Mouse (Mus musculus) limb, embryonic 12.5 days (tissue): ENCODE results near the gene Hepacam2. TPM values are rescaled to one million over a fixed set of nuclear protein-coding genes. Genes with fewer than 3 reads are reported as not detected.
"Not testable (repeated sequence)": the region's sequence is repeated elsewhere in the genome, so short reads cannot be mapped to it uniquely, and the experiment has no call there.

Experiments
- ATAC-seq: fragments of 200-750 bp; cut with Nextera tagmentation; 2 replicates; pipeline ENCODE4 v1.8.0; 2017; ENCODE audit warnings: low read depth, moderate TSS enrichment; ENCODE audit not compliant: insufficient number of reproducible peaks, insufficient read depth, low FRiP score, low TSS enrichment
- H3K27ac ChIP-seq: fragments of 300-500 bp; sonication (generic); 2 replicates; pipeline ENCODE4 v1.5.1; 2016; ENCODE audit warnings: mild to moderate bottlenecking, moderate library complexity
- H3K27me3 ChIP-seq: fragments of 300-500 bp; sonication (generic); 2 replicates; pipeline ENCODE4 v1.6.1; 2016; ENCODE audit warnings: mild to moderate bottlenecking, moderate library complexity
- H3K36me3 ChIP-seq: fragments of 300-500 bp; sonication (generic); 2 replicates; pipeline ENCODE4 v1.6.1; 2016; ENCODE audit warnings: mild to moderate bottlenecking, moderate library complexity
- H3K4me1 ChIP-seq: fragments of 300-500 bp; sonication (generic); replicated peaks from 2 replicates; pipeline ENCODE4 v1.6.1; 2016
- H3K4me2 ChIP-seq: fragments of 300-500 bp; sonication (generic); 2 replicates; pipeline ENCODE4 v1.6.1; 2016; ENCODE audit warnings: mild to moderate bottlenecking, moderate library complexity
- H3K4me3 ChIP-seq: fragments of 300-500 bp; sonication (generic); replicated peaks from 2 replicates; pipeline ENCODE4 v1.5.1; 2016; ENCODE audit warnings: mild to moderate bottlenecking
- H3K9ac ChIP-seq: fragments of 300-500 bp; sonication (generic); replicated peaks from 2 replicates; pipeline ENCODE4 v1.6.1; 2016; ENCODE audit warnings: mild to moderate bottlenecking, moderate library complexity
- H3K9me3 ChIP-seq: fragments of 300-500 bp; sonication (generic); 2 replicates; pipeline ENCODE4 v1.6.1; 2016; ENCODE audit warnings: mild to moderate bottlenecking, moderate library complexity
- WGBS: fragments of 180-500 bp; shearing (Covaris S2); methylation state at CpG from one replicate; pipeline ENCODE4 v1.1.7; 2016; 5-methylcytosine and 5-hydroxymethylcytosine counted together
- polyA plus RNA-seq: library from polyadenylated mRNA; unstranded; fragments of >200 nt; fragmentation: Nextera tagmentation; extraction: Ambion mirVana; gene quantifications from 2 replicates; pipeline ENCODE4 v1.2.1, GENCODE M21; 2016

Gene Hepacam2
- polyA plus RNA-seq, 1 experiment from 2014 or later = 0.30 TPM

- not testable (repeated sequence) for H3K4me3 ChIP-seq, H3K27ac ChIP-seq, ATAC-seq, H3K36me3 ChIP-seq, H3K9me3 ChIP-seq, H3K4me2 ChIP-seq, H3K9ac ChIP-seq, H3K27me3 ChIP-seq
- 86% methylated on average over 2 of the region's 2 CpGs for WGBS
- H3K4me1 ChIP-seq = peaks cover 16% of the 10 kb centered on the region
Observed at GRCm38 (mm10) chr6:3508151-3508550, 10.1 kb upstream of the Hepacam2 start.

GRCm38 (mm10) chr6:3507078-3507477, 9.0 kb upstream of the Hepacam2 start:
- Histone ChIP-seq H3K27me3 (no peaks in the 10 kb centered on the region), H3K4me2 (no peak overlapping the region), H3K36me3 (no peaks in the 10 kb centered on the region), H3K4me3 (no peak overlapping the region), H3K4me1 (peaks cover 9% of the 10 kb centered on the region), H3K9me3 (no peaks in the 10 kb centered on the region), H3K9ac (no peak overlapping the region), H3K27ac (no peak overlapping the region)
- 83% methylated on average over 4 of the region's 4 CpGs for WGBS
- ATAC-seq = no peak

GRCm38 (mm10) chr6:3505289-3505688, 7.2 kb upstream of the Hepacam2 start:
- Histone ChIP-seq H3K9ac (no peak overlapping the region), H3K27ac (no peak overlapping the region), H3K9me3 (no peaks in the 10 kb centered on the region), H3K4me1 (no peaks in the 10 kb centered on the region), H3K36me3 (no peaks in the 10 kb centered on the region), H3K4me2 (no peak overlapping the region), H3K27me3 (no peaks in the 10 kb centered on the region), H3K4me3 (no peak overlapping the region)
- WGBS = 34% methylated on average over 5 of the region's 5 CpGs
- no peak for ATAC-seq

- Histone ChIP-seq H3K27ac (no peak overlapping the region), H3K27me3 (no peaks in the 10 kb centered on the region), H3K9me3 (no peaks in the 10 kb centered on the region), H3K9ac (no peak overlapping the region), H3K36me3 (no peaks in the 10 kb centered on the region), H3K4me2 (no peak overlapping the region), H3K4me1 (peaks cover 4% of the 10 kb centered on the region; the same call in 1 of the 2 replicates), H3K4me3 (no peak overlapping the region)
- 92% methylated on average over 3 of the region's 3 CpGs for WGBS
- no peak for ATAC-seq
Observed at GRCm38 (mm10) chr6:3500286-3500685, 2.2 kb upstream of the Hepacam2 start.

GRCm38 (mm10) chr6:3496210-3496609, 1.9 kb downstream of the Hepacam2 start:
- H3K27ac ChIP-seq = no peak overlapping the region
- WGBS = 4% methylated on average over 2 of the region's 2 CpGs
- H3K9ac ChIP-seq = no peak overlapping the region
- no peak for ATAC-seq
- H3K9me3 ChIP-seq = no peaks in the 10 kb centered on the region
- no peak overlapping the region for H3K4me3 ChIP-seq
- H3K4me2 ChIP-seq = no peak overlapping the region
- H3K4me1 ChIP-seq = peaks cover 4% of the 10 kb centered on the region; the same call in 1 of the 2 replicates
- no peaks in the 10 kb centered on the region for H3K36me3 ChIP-seq
- no peaks in the 10 kb centered on the region for H3K27me3 ChIP-seq

- Histone ChIP-seq H3K9me3 (no peaks in the 10 kb centered on the region), H3K27me3 (no peaks in the 10 kb centered on the region), H3K4me2 (no peak overlapping the region), H3K36me3 (no peaks in the 10 kb centered on the region), H3K9ac (no peak overlapping the region), H3K4me1 (0 out of 2 replicates have a peak, but pooled peaks cover 4% of the 10 kb centered on the region), H3K4me3 (no peak overlapping the region), H3K27ac (no peak overlapping the region)
- WGBS = 81% methylated on average over 5 of the region's 5 CpGs
- no peak for ATAC-seq
Observed at GRCm38 (mm10) chr6:3494285-3494684, 3.8 kb downstream of the Hepacam2 start.

- Histone ChIP-seq H3K27me3 (no peaks in the 10 kb centered on the region), H3K4me2 (no peak overlapping the region), H3K4me1 (no peaks in the 10 kb centered on the region), H3K9ac (no peak overlapping the region), H3K4me3 (no peak overlapping the region), H3K27ac (no peak overlapping the region), H3K9me3 (no peaks in the 10 kb centered on the region), H3K36me3 (no peaks in the 10 kb centered on the region)
- 94% methylated on average over 1 of the region's 1 CpGs for WGBS
- ATAC-seq = no peak
Observed at GRCm38 (mm10) chr6:3487355-3487754, 10.7 kb downstream of the Hepacam2 start.

- WGBS = 82% methylated on average over 3 of the region's 3 CpGs
- Histone ChIP-seq H3K9me3 (no peaks in the 10 kb centered on the region), H3K4me1 (no peaks in the 10 kb centered on the region), H3K4me3 (no peak overlapping the region), H3K9ac (no peak overlapping the region), H3K27ac (no peak overlapping the region), H3K27me3 (no peaks in the 10 kb centered on the region), H3K4me2 (no peak overlapping the region), H3K36me3 (no peaks in the 10 kb centered on the region)
- ATAC-seq = no peak
Observed at GRCm38 (mm10) chr6:3485133-3485532, 13.0 kb downstream of the Hepacam2 start.

GRCm38 (mm10) chr6:3481705-3482104, 16.4 kb downstream of the Hepacam2 start:
- H3K9me3 ChIP-seq = no peaks in the 10 kb centered on the region
- H3K4me1 ChIP-seq = no peaks in the 10 kb centered on the region
- H3K4me2 ChIP-seq = no peak overlapping the region
- no peak for ATAC-seq
- H3K9ac ChIP-seq = no peak overlapping the region
- H3K36me3 ChIP-seq = no peaks in the 10 kb centered on the region
- no peaks in the 10 kb centered on the region for H3K27me3 ChIP-seq
- no peak overlapping the region for H3K27ac ChIP-seq
- 77% methylated on average over 3 of the region's 3 CpGs for WGBS
- H3K4me3 ChIP-seq = no peak overlapping the region

- H3K36me3 ChIP-seq = no peaks in the 10 kb centered on the region
- H3K9me3 ChIP-seq = no peaks in the 10 kb centered on the region
- H3K4me2 ChIP-seq = no peak overlapping the region
- 51% methylated on average over 5 of the region's 5 CpGs for WGBS
- no peak overlapping the region for H3K9ac ChIP-seq
- no peak for ATAC-seq
- no peaks in the 10 kb centered on the region for H3K4me1 ChIP-seq
- no peak overlapping the region for H3K4me3 ChIP-seq
- H3K27ac ChIP-seq = no peak overlapping the region
- no peaks in the 10 kb centered on the region for H3K27me3 ChIP-seq
Observed at GRCm38 (mm10) chr6:3479853-3480252, 18.2 kb downstream of the Hepacam2 start.

GRCm38 (mm10) chr6:3476299-3476698, 21.8 kb downstream of the Hepacam2 start:
- ATAC-seq = no peak
- no peaks in the 10 kb centered on the region for H3K27me3 ChIP-seq
- H3K4me3 ChIP-seq = no peak overlapping the region
- H3K9me3 ChIP-seq = no peaks in the 10 kb centered on the region
- no peaks in the 10 kb centered on the region for H3K4me1 ChIP-seq
- 55% methylated on average over 2 of the region's 2 CpGs for WGBS
- H3K36me3 ChIP-seq = no peaks in the 10 kb centered on the region
- no peak overlapping the region for H3K4me2 ChIP-seq
- no peak overlapping the region for H3K27ac ChIP-seq
- H3K9ac ChIP-seq = no peak overlapping the region

- no peaks in the 10 kb centered on the region for H3K9me3 ChIP-seq
- H3K4me1 ChIP-seq = no peaks in the 10 kb centered on the region
- no peak overlapping the region for H3K4me2 ChIP-seq
- H3K36me3 ChIP-seq = no peaks in the 10 kb centered on the region
- no peak overlapping the region for H3K4me3 ChIP-seq
- no peaks in the 10 kb centered on the region for H3K27me3 ChIP-seq
- no peak for ATAC-seq
- no peak overlapping the region for H3K27ac ChIP-seq
- no peak overlapping the region for H3K9ac ChIP-seq
- WGBS = 82% methylated on average over 2 of the region's 2 CpGs
Observed at GRCm38 (mm10) chr6:3470706-3471105, 27.4 kb downstream of the Hepacam2 start.
